Mouse (Mus musculus) E14TG2a.4 (cell line): ENCODE results near the gene Pls1.

Experiments
- CTCF ChIP-seq: conservative IDR thresholded peaks from 2 replicates; pipeline ENCODE4 v1.5.1; 2014; ENCODE audit warnings: low read length
- POU5F1 ChIP-seq: IDR thresholded peaks from 2 replicates; pipeline ENCODE4 v1.6.1; 2014; ENCODE audit warnings: low read length, borderline replicate concordance

DNA sequence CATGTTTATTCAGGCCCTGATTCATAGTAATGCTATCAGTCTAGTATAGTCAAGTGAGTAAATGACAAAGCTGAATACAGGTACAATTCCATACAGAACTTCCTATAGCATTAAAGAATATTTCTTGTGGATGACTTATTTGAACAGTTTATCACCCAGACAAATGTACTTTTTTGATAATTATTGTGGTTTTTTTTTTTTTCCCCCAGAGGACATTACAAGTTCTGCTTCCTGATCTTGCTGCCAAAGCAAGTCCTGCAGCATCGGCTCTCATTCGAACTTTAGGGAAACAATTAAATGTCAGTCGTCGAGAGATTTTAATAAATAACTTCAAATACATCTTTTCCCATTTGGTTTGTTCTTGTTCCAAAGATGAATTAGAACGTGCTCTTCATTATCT lies 33.1 kb upstream of the Pls1 start:
- TF ChIP-seq CTCF (no peak), POU5F1 (no peak)
